Mouse (Mus musculus) E14TG2a.4 (cell line): ENCODE data around the gene Atp6v1e2.

Source experiments
- H3K27me3 ChIP-seq: 2 replicates; pipeline ENCODE4 v1.6.1; 2014; ENCODE audit warnings: low read length, control low read depth; ENCODE audit not compliant: insufficient read depth
- H3K36me3 ChIP-seq: 2 replicates; pipeline ENCODE4 v1.6.1; 2014; ENCODE audit warnings: low read length, control low read depth; ENCODE audit not compliant: insufficient read depth
- H3K4me1 ChIP-seq: replicated peaks from 2 replicates; pipeline ENCODE4 v1.6.1; 2014; ENCODE audit warnings: low read depth, low read length, control low read depth
- H3K4me3 ChIP-seq: replicated peaks from 2 replicates; pipeline ENCODE4 v1.5.1; 2014; ENCODE audit warnings: mild to moderate bottlenecking, low read length
- H3K9me3 ChIP-seq: 2 replicates; pipeline ENCODE4 v1.6.1; 2014; ENCODE audit warnings: low read length, control low read depth
- CTCF ChIP-seq: conservative IDR thresholded peaks from 2 replicates; pipeline ENCODE4 v1.5.1; 2014; ENCODE audit warnings: low read length
- NANOG ChIP-seq: IDR thresholded peaks from 2 replicates; pipeline ENCODE4 v1.6.1; 2014; ENCODE audit warnings: borderline replicate concordance, low read length, mixed read lengths
- POU5F1 ChIP-seq: IDR thresholded peaks from 2 replicates; pipeline ENCODE4 v1.6.1; 2014; ENCODE audit warnings: low read length, borderline replicate concordance

Atp6v1e2 gene

DNA sequence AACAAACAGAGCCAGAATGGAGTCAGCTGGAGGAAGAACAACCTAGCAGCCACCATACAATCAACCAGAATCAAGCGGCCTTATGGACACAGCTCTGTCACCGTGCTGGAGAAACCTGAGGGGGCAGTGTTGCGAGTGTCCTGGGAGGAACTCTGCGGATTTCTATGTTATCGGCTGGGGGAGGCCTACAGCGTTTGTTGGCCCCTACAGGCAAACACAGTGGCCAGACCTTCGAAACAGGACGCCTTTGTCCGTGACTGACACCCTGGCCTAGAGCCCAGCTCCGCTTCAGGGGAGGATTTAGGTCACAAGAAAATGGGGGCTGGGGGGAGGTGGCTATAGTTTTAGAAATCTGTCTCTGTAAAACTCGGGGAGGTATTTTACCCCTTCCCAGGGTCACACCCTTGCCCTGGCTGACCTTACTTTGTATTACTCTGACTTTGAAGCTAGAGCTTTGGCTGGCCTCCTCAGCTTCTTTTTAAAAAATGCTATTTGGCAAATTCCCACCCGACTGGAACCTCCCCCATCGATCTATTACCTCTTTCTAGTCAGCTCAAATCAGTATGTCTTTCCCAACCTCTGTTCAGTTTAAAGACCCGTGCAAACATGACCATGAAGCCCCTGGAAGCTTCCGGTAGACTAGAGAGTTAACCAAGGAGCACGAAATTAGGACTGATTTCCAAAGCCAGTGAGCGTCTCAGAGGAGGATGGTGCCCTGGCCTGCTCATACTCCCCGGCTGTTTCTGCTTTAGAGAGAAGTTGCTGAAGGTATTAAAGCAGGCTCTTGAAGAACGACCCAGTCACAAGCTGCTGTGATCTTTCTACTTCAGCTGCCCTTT lies 42.2 kb downstream of the Atp6v1e2 start:
- Histone ChIP-seq H3K27me3 (no peaks in the 10 kb centered on the region; the same call in 1 of the 2 replicates), H3K36me3 (no peaks in the 10 kb centered on the region), H3K9me3 (no peaks in the 10 kb centered on the region), H3K4me1 (no peaks in the 10 kb centered on the region), H3K4me3 (no peak overlapping the region)
- TF ChIP-seq POU5F1 = no peak
- no peak; the same call in 1 of the 2 replicates for TF ChIP-seq CTCF
- no peak for TF ChIP-seq NANOG

DNA sequence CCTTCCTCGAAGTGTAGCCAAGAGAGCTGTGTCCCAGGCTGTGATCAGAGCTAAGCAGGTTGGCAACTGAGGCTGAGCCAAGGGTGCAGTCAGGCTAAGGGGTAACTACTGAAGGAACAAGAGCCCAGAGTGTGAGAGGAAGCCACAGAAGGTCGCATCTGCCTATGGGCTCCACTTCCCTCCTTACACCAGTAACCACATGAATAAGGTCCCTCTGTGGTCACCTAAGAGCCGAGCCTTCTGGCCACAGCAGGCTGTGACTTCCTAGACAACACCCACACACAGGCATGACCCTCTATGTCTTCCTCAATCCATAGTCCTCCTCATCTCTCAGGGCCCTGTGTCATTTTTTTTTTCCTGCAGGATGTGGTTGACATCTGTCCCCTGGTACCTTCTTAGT lies 43.5 kb downstream of the Atp6v1e2 start:
- Histone ChIP-seq H3K9me3 (no peaks in the 10 kb centered on the region), H3K27me3 (no peaks in the 10 kb centered on the region; the same call in 1 of the 2 replicates), H3K4me3 (no peak overlapping the region), H3K36me3 (no peaks in the 10 kb centered on the region), H3K4me1 (no peaks in the 10 kb centered on the region)
- TF ChIP-seq POU5F1 (no peak), CTCF (no peak)

DNA sequence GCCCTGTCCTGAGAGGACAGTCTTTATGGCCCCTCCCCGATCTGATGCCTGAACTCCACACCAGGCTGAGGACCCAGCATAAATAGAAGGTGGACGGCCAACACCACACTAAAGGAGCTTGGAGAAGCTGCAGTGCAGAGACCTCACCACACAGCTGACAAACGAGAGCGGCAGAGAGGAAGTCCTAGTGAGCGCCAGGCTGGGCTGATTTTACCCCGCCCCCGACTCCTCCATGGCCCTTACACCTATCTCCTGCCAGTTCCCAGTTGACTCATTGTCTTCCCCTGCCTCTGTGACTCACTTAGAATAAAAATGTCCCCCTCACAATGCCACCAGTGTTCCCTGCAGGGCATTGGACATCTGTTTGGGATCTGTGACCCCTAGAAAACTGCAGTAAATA lies 44.1 kb downstream of the Atp6v1e2 start:
- no peak overlapping the region for H3K4me3 ChIP-seq
- H3K4me1 ChIP-seq = no peaks in the 10 kb centered on the region
- H3K36me3 ChIP-seq = no peaks in the 10 kb centered on the region
- no peaks in the 10 kb centered on the region for H3K9me3 ChIP-seq
- TF ChIP-seq POU5F1 = no peak
- TF ChIP-seq NANOG = no peak
- no peak for TF ChIP-seq CTCF
- H3K27me3 ChIP-seq = no peaks in the 10 kb centered on the region; the same call in 1 of the 2 replicates

DNA sequence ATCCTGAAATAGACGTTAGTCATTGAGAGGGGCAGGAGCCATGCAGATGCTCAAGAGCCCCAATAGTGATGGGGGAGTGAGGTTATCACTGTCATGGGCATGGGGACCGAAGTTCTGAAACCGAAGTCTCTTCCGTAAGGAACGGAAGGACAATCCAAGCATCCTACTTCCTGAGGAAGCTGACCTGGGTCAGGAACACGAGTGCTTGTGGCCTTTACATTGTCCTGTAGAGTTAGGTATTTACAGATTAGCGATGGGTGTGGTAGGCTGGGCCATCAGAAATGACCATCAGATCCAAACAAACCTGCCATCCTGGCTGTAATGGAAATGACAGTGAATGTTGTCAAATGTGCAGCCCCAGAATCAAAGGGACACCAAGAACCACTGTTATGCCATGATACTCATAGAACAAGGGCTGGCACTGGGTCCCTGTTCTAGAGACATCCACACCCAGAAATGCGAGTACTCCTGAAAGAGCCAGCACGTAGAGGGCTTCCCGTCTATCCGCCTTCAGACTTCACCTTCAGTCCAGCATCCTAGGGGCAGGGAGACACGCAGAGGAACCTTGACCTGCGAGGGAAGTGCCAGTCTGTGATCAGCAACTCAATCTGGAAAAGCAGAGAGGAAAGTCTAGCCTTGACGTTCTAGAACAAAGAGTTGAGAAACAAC lies 45.2 kb downstream of the Atp6v1e2 start:
- H3K27me3 ChIP-seq = no peaks in the 10 kb centered on the region
- no peaks in the 10 kb centered on the region for H3K4me1 ChIP-seq
- H3K36me3 ChIP-seq = no peaks in the 10 kb centered on the region
- TF ChIP-seq CTCF = no peak
- no peak overlapping the region for H3K4me3 ChIP-seq
- H3K9me3 ChIP-seq = no peaks in the 10 kb centered on the region

DNA sequence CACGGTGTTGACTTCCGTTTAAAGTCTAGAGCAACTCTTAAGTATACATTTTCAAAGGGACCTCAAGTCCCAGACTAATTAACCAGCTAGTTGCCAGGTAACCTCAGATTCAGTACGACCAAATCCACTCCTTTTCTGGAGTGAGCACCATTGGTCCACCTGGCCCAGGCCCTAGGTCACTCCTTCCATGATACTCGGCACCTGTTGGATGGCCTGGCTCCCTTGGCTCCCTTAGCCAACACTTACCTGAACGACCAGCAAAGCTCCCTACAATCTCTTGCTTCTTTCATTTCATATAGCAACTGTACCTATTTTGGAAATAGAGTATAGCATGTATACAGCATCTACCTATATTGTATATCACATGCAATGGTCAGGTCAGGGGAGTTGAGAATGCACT lies 47.1 kb downstream of the Atp6v1e2 start:
- Histone ChIP-seq H3K9me3 (no peaks in the 10 kb centered on the region), H3K27me3 (no peaks in the 10 kb centered on the region)
- TF ChIP-seq CTCF (no peak), POU5F1 (no peak), NANOG (no peak)

DNA sequence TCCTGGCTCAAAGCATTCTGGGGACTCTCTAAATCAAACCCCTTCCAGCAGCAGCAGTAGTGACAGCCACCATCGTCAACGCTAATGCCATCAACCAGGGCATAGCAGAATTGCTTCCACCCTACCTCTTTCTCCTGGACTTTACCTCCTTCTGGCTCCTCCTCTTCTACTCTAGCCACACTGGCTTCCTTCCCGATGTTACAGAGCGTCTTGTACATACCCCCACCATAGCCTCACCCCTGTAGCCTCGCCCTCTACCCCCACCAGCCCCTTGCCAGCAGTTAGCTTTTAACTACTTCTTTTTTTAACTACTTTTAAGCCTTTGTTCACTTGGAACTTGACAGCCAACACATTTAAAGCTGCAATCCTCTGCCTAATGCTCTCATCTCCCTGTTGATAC lies 47.9 kb downstream of the Atp6v1e2 start:
- Histone ChIP-seq H3K27me3 (no peaks in the 10 kb centered on the region), H3K36me3 (no peaks in the 10 kb centered on the region), H3K4me3 (no peak overlapping the region), H3K9me3 (no peaks in the 10 kb centered on the region), H3K4me1 (no peaks in the 10 kb centered on the region)
- no peak for TF ChIP-seq POU5F1
- TF ChIP-seq CTCF = no peak
- no peak for TF ChIP-seq NANOG

More for the DNA sequence above, 47.1 kb downstream of the Atp6v1e2 start:
- Histone ChIP-seq H3K4me3 (no peak overlapping the region), H3K4me1 (no peaks in the 10 kb centered on the region), H3K36me3 (no peaks in the 10 kb centered on the region)

DNA sequence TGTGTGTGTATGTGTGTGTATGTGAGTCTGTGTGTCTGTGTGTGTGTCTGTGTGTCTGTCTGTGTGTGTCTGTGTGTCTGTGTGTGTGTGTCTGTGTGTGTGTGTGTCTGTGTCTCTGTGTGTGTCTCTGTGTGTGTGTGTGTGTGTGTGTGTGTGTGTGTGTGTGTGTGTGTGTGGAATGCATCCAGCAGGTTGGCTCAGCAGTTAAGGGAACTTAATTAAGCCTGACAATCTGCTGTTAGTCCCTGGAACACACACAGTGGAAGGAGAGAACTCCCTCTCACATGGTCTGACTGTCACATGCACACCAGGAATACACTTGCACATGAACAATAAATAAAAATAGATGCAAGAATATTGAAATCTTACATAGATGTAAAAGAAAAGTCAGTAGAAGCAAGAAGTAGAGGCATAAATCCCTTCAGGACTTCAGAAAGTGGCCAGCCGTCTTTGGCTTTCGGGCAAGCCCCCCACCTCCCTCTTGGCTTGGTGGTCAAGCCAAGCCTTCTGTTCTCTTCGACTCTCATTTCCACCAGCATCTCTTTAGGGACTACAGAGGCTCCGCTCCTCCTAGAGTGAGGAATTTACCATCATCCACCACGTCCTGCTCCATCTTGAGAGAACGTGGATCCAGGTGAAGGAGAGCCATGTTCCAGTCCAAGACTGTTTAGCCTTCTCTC lies 50.1 kb downstream of the Atp6v1e2 start:
- H3K4me3 ChIP-seq = no peak overlapping the region
- no peaks in the 10 kb centered on the region for H3K36me3 ChIP-seq
- H3K4me1 ChIP-seq = no peaks in the 10 kb centered on the region
- H3K9me3 ChIP-seq = no peaks in the 10 kb centered on the region
- no peaks in the 10 kb centered on the region for H3K27me3 ChIP-seq
- TF ChIP-seq POU5F1 (no peak), NANOG (no peak), CTCF (no peak)

DNA sequence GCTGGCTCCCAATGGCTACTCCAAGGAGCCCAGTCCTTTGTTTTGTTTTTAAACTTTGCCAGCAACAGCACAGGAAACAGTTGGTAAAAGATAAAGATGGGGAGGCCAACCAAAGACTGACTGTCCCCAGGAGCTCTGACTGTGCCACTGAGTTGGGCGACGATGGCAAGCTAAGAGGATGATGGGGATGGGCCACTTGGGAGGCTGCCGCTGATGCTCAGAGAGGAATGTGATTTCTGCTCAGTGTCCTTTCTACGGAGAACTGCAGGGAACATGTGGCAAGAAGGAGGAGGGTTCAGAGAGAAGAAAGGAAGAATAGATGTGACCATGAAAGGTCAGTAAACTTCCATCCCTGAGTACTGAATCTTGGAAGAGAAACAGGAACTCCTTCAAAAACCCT lies 52.5 kb downstream of the Atp6v1e2 start:
- Histone ChIP-seq H3K4me3 (no peak overlapping the region), H3K36me3 (no peaks in the 10 kb centered on the region), H3K27me3 (no peaks in the 10 kb centered on the region), H3K9me3 (no peaks in the 10 kb centered on the region), H3K4me1 (no peaks in the 10 kb centered on the region)
- TF ChIP-seq CTCF (no peak), POU5F1 (no peak), NANOG (no peak)
